ENCODE assay signal across 14 mouse cellular contexts in genomic region chr5:121118345-121118744, GRCm38 (mm10).
DNase-seq lines count a peak whose midpoint lies in the region; ATAC-seq and TF ChIP-seq lines count a peak whose summit lies in the region.
"Had no signal": no experiment of that assay in that cellular context is flagged by ENCODE, and none has a peak within 500 bp of the region (broad histone marks: within the 10 kb centered on the region; RNA-seq: fewer than 3 reads in every experiment).

No protein-coding gene starts in this region.

- peak overlapping the region; percentile 82 for H3K27ac ChIP-seq in layer of hippocampus, adult 2 months
- 0 out of 2 replicates have a peak overlapping the region, but pooled peaks have one; percentile 22 for H3K27ac ChIP-seq in kidney, postnatal 0 days
- H3K27ac ChIP-seq: embryonic facial prominence, embryonic 12.5 days; gastrocnemius, adult 2 months; heart, adult 2 months; hindbrain, embryonic 15.5 days; liver, embryonic 12.5 days had no signal

- ATAC-seq in kidney, postnatal 0 days (replicated peaks; ENCODE audit: low FRiP score, low read depth), result peak; percentile 61; the same call in 1 of the 2 replicates
- ATAC-seq in megakaryocyte, adult 5-6 weeks (ENCODE audit: poor library complexity, severe bottlenecking), result no peak
- ATAC-seq: CD4-positive, CD25-positive, alpha-beta regulatory T cell, adult 4 months; liver, embryonic 12.5 days had no signal

- TF ChIP-seq CTCF in layer of hippocampus, adult 2 months (conservative IDR thresholded peaks at IDR 0.05), result no peak
- TF ChIP-seq CTCF in kidney, postnatal 0 days (IDR thresholded peaks at IDR 0.05; ENCODE audit: low read depth), result no peak

- H3K4me3 ChIP-seq in layer of hippocampus, adult 2 months, result no peak overlapping the region
- no peak overlapping the region for H3K4me3 ChIP-seq in kidney, postnatal 0 days (replicated peaks; ENCODE audit: low read depth, low read length)
- H3K4me3 ChIP-seq: embryonic facial prominence, embryonic 12.5 days; gastrocnemius, adult 2 months; heart, adult 2 months; hindbrain, embryonic 15.5 days; liver, embryonic 12.5 days had no signal

- H3K4me1 ChIP-seq in kidney, postnatal 0 days (replicated peaks; ENCODE audit: insufficient read depth, low read length), result 0 out of 2 replicates have a peak, but pooled peaks cover 4% of the 10 kb centered on the region
- H3K4me1 ChIP-seq: embryonic facial prominence, embryonic 12.5 days had no signal

- WGBS in kidney, postnatal 0 days, result 27% methylated on average over 4 of the region's 4 CpGs

- H3K36me3 ChIP-seq in kidney, postnatal 0 days (ENCODE audit: insufficient read depth, low read length), result no peaks in the 10 kb centered on the region
- H3K36me3 ChIP-seq: embryonic facial prominence, embryonic 12.5 days; hindbrain, embryonic 15.5 days; liver, embryonic 12.5 days had no signal

- DNase-seq in layer of hippocampus, adult 2 months (ENCODE audit: low spot score in 2 of 2), result no peak
- DNase-seq in layer of hippocampus, postnatal 36 days, result no peak
- DNase-seq in cerebellum, adult 11-12 months, result peak; percentile 64
- peak; percentile 62 to 74 for DNase-seq in cerebellum, postnatal 14 days
- peak; percentile 18 for DNase-seq in kidney, postnatal 0 days (ENCODE audit: low spot score)
- no peak for DNase-seq in gastrocnemius, adult 8-10 months (ENCODE audit: low spot score in 2 of 2)
- DNase-seq: adrenal gland, postnatal 14 days; gastrocnemius, adult 2 months; heart, adult 2 months had no signal

- H3K4me2 ChIP-seq in kidney, postnatal 0 days (ENCODE audit: low read length), result no peak overlapping the region
- H3K4me2 ChIP-seq: embryonic facial prominence, embryonic 12.5 days; hindbrain, embryonic 15.5 days; liver, embryonic 12.5 days had no signal

- no peak overlapping the region for H3K9ac ChIP-seq in kidney, postnatal 0 days (ENCODE audit: low read depth, low read length)
- H3K9ac ChIP-seq: embryonic facial prominence, embryonic 12.5 days; hindbrain, embryonic 15.5 days; liver, embryonic 12.5 days had no signal

- no peaks in the 10 kb centered on the region for H3K27me3 ChIP-seq in kidney, postnatal 0 days (ENCODE audit: insufficient read depth, low read length)
- H3K27me3 ChIP-seq: embryonic facial prominence, embryonic 12.5 days; hindbrain, embryonic 15.5 days; liver, embryonic 12.5 days had no signal

- no peaks in the 10 kb centered on the region for H3K9me3 ChIP-seq in kidney, postnatal 0 days (replicated peaks; ENCODE audit: low read length)
- H3K9me3 ChIP-seq: embryonic facial prominence, embryonic 12.5 days; hindbrain, embryonic 15.5 days; liver, embryonic 12.5 days had no signal

Comparison
In these comparisons a context has a peak if more than half of its experiments do, and no peak if none do; other contexts are left out.
1. DNase-seq: peak in cerebellum, adult 11-12 months (single experiment), cerebellum, postnatal 14 days (2 of 2) and kidney, postnatal 0 days (single experiment); none in layer of hippocampus, adult 2 months (0 of 2), layer of hippocampus, postnatal 36 days (0 of 2) and gastrocnemius, adult 8-10 months (0 of 2).